Mouse (Mus musculus) neural tube, embryonic 14.5 days (tissue): ENCODE results near the gene Smarce1. TPM values are rescaled to one million over a fixed set of nuclear protein-coding genes. Genes with fewer than 3 reads are reported as not detected.

Source experiments
- ATAC-seq: fragments of 200-750 bp; cut with Nextera tagmentation; 2 replicates; pipeline ENCODE4 v1.8.0; 2017; ENCODE audit warnings: low read depth, mild to moderate bottlenecking, moderate TSS enrichment, moderate library complexity
- H3K27ac ChIP-seq: fragments of 300-500 bp; sonication (generic); 2 replicates; pipeline ENCODE4 v1.5.1; 2014; ENCODE audit warnings: low read depth, mild to moderate bottlenecking, control low read depth, low read length, moderate library complexity, mixed read lengths
- H3K27me3 ChIP-seq: fragments of 300-500 bp; sonication (generic); 2 replicates; pipeline ENCODE4 v1.6.1; 2014; ENCODE audit warnings: low read length; ENCODE audit not compliant: control insufficient read depth, insufficient read depth
- H3K36me3 ChIP-seq: fragments of 300-500 bp; sonication (generic); 2 replicates; pipeline ENCODE4 v1.6.1; 2014; ENCODE audit warnings: low read length, mixed read lengths; ENCODE audit not compliant: control insufficient read depth, insufficient read depth
- H3K4me1 ChIP-seq: fragments of 300-500 bp; sonication (generic); 2 replicates; pipeline ENCODE4 v1.6.1; 2014; ENCODE audit warnings: low read length; ENCODE audit not compliant: control insufficient read depth, insufficient read depth
- H3K4me2 ChIP-seq: fragments of 300-500 bp; sonication (generic); 2 replicates; pipeline ENCODE4 v1.6.1; 2014; ENCODE audit warnings: mild to moderate bottlenecking, low read depth, low read length, control low read depth
- H3K4me3 ChIP-seq: fragments of 300-500 bp; sonication (generic); 2 replicates; pipeline ENCODE4 v1.5.1; 2014; ENCODE audit warnings: low read depth, low read length, control low read depth, mixed read lengths
- H3K9ac ChIP-seq: fragments of 300-500 bp; sonication (generic); replicated peaks from 2 replicates; pipeline ENCODE4 v1.6.1; 2014; ENCODE audit warnings: low read depth, mild to moderate bottlenecking, control low read depth, low read length, mixed read lengths
- H3K9me3 ChIP-seq: fragments of 300-500 bp; sonication (generic); 2 replicates; pipeline ENCODE4 v1.6.1; 2016; ENCODE audit warnings: low read length; ENCODE audit not compliant: control insufficient read depth
- WGBS: fragments of 180-500 bp; shearing (Covaris S2); extraction: QIAGEN DNeasy Blood & Tissue Kit; methylation state at CpG from one replicate; pipeline ENCODE4 v1.1.7; 2014; 5-methylcytosine and 5-hydroxymethylcytosine counted together
- polyA plus RNA-seq: library from polyadenylated mRNA; unstranded; fragments of >200 nt; fragmentation: Nextera tagmentation; extraction: Ambion mirVana; gene quantifications from 2 replicates; pipeline ENCODE4 v1.2.1, GENCODE M21; 2014

Gene Smarce1
- 155 and 157 TPM in 2 replicates for polyA plus RNA-seq

DNA sequence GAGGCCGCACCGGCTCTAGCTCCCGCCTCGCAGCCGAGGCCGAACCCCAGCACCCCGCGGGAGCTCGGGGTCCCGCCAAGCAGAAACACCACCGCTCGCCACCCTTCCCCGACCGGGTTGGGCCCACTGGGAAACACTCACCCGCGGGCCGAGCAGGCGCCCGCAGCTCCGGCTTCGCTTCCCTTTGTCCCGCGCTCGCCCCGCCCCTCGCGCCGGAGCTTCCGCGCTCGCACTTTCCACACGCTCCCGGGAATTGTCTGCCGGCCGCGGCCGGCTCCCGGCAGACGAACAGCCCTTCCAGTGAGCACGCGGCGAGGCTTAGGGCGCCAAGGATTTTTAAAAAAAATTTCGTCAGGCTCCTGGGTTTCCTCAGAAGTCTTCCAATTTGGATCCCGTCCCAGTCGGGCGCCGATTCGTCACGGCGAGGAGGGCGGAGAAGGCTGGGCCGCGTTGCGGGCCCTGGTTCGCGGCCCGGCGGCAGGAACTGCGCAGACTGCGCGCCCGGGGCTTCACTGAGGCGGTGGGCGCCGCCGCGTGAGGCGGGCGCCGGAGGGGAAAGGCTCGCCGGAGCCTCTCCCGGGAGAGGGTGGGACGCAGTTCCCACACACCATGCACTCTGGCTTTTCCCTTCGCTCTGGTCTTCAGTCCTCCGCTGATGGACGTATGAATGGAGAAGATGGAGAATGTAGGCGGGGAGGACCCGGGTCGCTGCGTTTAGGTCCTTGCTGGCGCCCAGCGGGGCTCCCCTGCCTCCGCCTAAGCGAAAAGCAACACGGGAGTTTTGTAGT is at the start of gene Smarce1:
Gene Smarce1, minus strand, starts transcription at position 757 of the 788 bp plus-strand sequence.
- Histone ChIP-seq H3K27ac (peak within 1 kb of the TSS; percentile 99), H3K4me3 (peak within 1 kb of the TSS; percentile 90), H3K4me1 (peaks cover 25% of the 10 kb centered on the region), H3K4me2 (peak within 1 kb of the TSS; percentile 73), H3K27me3 (no peaks in the 10 kb centered on the region), H3K9ac (peak within 1 kb of the TSS; percentile 99), H3K36me3 (0 out of 2 replicates have a peak, but pooled peaks cover 14% of the 10 kb centered on the region), H3K9me3 (no peaks in the 10 kb centered on the region)
- peak; percentile 91 for ATAC-seq
- WGBS = under 1% methylated on average over 83 of the region's 87 CpGs

DNA sequence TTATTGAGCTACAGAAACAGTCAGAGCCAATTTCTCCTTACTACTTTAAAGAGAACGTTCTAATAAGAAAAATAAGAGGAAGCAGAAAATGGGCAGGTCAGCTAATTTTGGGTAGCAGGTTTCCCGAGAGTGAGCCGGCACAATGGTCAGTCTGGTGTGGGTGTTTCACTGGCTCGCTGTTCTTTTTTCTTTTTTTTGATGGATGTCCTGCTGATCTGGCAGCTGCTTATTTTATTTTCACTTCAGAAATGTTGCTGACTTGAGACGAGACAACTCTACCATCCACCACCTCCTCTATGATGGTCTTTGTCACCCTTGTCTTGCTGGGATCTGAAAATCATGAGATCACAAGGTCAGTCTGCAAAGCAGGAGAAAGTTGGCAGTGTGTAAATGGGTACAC is 49.2 kb upstream of the Smarce1 start:
- H3K9me3 ChIP-seq = no peaks in the 10 kb centered on the region
- no peaks in the 10 kb centered on the region for H3K27me3 ChIP-seq
- H3K27ac ChIP-seq = no peak overlapping the region
- H3K4me1 ChIP-seq = no peaks in the 10 kb centered on the region
- H3K4me3 ChIP-seq = no peak overlapping the region
- ATAC-seq = no peak
- no peaks in the 10 kb centered on the region for H3K36me3 ChIP-seq
- no peak overlapping the region for H3K9ac ChIP-seq
- no peak overlapping the region for H3K4me2 ChIP-seq
- WGBS = 83% methylated on average over 5 of the region's 5 CpGs

GRCm38 (mm10) chr11:99276786-99277185 is 46.0 kb upstream of the Smarce1 start:
- H3K27ac ChIP-seq = no peak overlapping the region
- no peak overlapping the region for H3K9ac ChIP-seq
- ATAC-seq = no peak
- H3K4me1 ChIP-seq = no peaks in the 10 kb centered on the region
- no peak overlapping the region for H3K4me2 ChIP-seq
- H3K36me3 ChIP-seq = no peaks in the 10 kb centered on the region
- no peaks in the 10 kb centered on the region for H3K9me3 ChIP-seq
- no peak overlapping the region for H3K4me3 ChIP-seq
- 68% methylated on average over 7 of the region's 7 CpGs for WGBS
- H3K27me3 ChIP-seq = no peaks in the 10 kb centered on the region

GRCm38 (mm10) chr11:99275624-99276023 is 44.8 kb upstream of the Smarce1 start:
- 85% methylated on average over 6 of the region's 6 CpGs for WGBS
- Histone ChIP-seq H3K4me3 (no peak overlapping the region), H3K9me3 (no peaks in the 10 kb centered on the region), H3K27ac (no peak overlapping the region), H3K9ac (no peak overlapping the region), H3K36me3 (no peaks in the 10 kb centered on the region), H3K4me2 (no peak overlapping the region), H3K27me3 (no peaks in the 10 kb centered on the region), H3K4me1 (no peaks in the 10 kb centered on the region)
- ATAC-seq = no peak

DNA sequence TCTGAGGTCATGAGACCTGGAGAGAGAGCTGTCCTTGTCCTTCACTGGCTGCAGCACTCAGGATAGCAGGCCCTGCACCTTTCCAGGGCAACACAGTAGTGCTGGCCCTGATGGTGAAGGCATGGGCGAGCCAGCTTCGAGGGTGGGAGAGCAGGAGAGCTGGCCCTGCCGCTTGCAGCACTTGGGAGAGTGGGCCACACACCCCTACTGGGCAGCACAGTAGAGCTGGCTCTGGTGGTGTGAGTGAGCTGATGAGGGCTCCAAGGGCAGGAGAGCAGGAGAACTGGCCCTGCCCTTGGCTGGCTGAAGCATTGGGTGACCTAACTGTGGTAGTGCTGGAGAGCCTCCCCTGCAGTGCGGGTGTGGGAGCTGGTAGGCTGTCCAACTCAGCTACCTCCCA is 41.9 kb upstream of the Smarce1 start:
- 89% methylated on average over 4 of the region's 4 CpGs for WGBS
- H3K4me2 ChIP-seq = no peak overlapping the region
- no peaks in the 10 kb centered on the region for H3K9me3 ChIP-seq
- no peaks in the 10 kb centered on the region for H3K27me3 ChIP-seq
- H3K36me3 ChIP-seq = no peaks in the 10 kb centered on the region
- H3K9ac ChIP-seq = no peak overlapping the region
- H3K27ac ChIP-seq = no peak overlapping the region
- H3K4me1 ChIP-seq = no peaks in the 10 kb centered on the region
- H3K4me3 ChIP-seq = no peak overlapping the region
- ATAC-seq = no peak

GRCm38 (mm10) chr11:99269192-99269591 is 38.4 kb upstream of the Smarce1 start:
- H3K4me1 ChIP-seq = no peaks in the 10 kb centered on the region

GRCm38 (mm10) chr11:99265796-99266195 is 35.0 kb upstream of the Smarce1 start:
- Histone ChIP-seq H3K27ac (peak overlapping the region; percentile 4; the same call in 1 of the 2 replicates), H3K9me3 (no peaks in the 10 kb centered on the region), H3K4me1 (no peaks in the 10 kb centered on the region), H3K4me3 (no peak overlapping the region), H3K36me3 (no peaks in the 10 kb centered on the region), H3K4me2 (no peak overlapping the region), H3K9ac (no peak overlapping the region), H3K27me3 (no peaks in the 10 kb centered on the region)
- WGBS = 9% methylated on average over 9 of the region's 9 CpGs
- ATAC-seq = no peak

More at GRCm38 (mm10) chr11:99269192-99269591, 38.4 kb upstream of the Smarce1 start:
- no peak overlapping the region for H3K4me3 ChIP-seq
- no peak for ATAC-seq
- H3K9me3 ChIP-seq = no peaks in the 10 kb centered on the region
- no peaks in the 10 kb centered on the region for H3K27me3 ChIP-seq
- no peak overlapping the region for H3K27ac ChIP-seq
- 77% methylated on average over 7 of the region's 7 CpGs for WGBS
- no peaks in the 10 kb centered on the region for H3K36me3 ChIP-seq
- no peak overlapping the region for H3K4me2 ChIP-seq
- no peak overlapping the region for H3K9ac ChIP-seq

- H3K4me1 ChIP-seq = no peaks in the 10 kb centered on the region
- no peaks in the 10 kb centered on the region for H3K9me3 ChIP-seq
- no peaks in the 10 kb centered on the region for H3K27me3 ChIP-seq
- H3K4me3 ChIP-seq = no peak overlapping the region
- peak overlapping the region; percentile 4; the same call in 1 of the 2 replicates for H3K27ac ChIP-seq
- H3K4me2 ChIP-seq = no peak overlapping the region
- H3K9ac ChIP-seq = no peak overlapping the region
- ATAC-seq = no peak
- 74% methylated on average over 9 of the region's 9 CpGs for WGBS
- no peaks in the 10 kb centered on the region for H3K36me3 ChIP-seq
Measured at GRCm38 (mm10) chr11:99265220-99265619, 34.4 kb upstream of the Smarce1 start.

DNA sequence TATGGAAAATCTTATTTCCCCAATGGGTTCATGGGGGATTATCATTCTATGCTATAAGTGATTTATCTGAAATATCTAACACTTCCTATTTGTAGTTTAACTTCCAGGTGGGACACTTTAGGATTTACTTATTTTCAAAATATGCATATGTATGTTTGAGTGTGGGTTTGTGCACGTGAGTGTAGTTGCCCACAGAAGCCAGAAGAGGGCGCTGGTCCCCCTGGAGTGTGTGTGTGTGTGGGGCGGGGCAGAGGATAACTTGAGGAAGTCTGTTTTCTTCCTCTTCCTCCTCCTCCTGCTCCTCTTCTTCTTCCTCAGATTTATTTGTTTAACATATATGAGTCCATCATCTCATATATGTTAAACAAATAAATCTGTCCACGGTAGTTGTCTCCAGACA is 25.4 kb upstream of the Smarce1 start:
- Histone ChIP-seq H3K4me2 (no peak overlapping the region), H3K27ac (no peak overlapping the region), H3K27me3 (no peaks in the 10 kb centered on the region), H3K4me1 (no peaks in the 10 kb centered on the region), H3K4me3 (no peak overlapping the region), H3K9ac (no peak overlapping the region), H3K9me3 (no peaks in the 10 kb centered on the region), H3K36me3 (no peaks in the 10 kb centered on the region)
- no peak for ATAC-seq
- WGBS = 76% methylated on average over 4 of the region's 4 CpGs
